Mouse (Mus musculus): ENCODE data around the gene Tmtc4. TPM values are rescaled to one million over a fixed set of nuclear protein-coding genes. Genes with fewer than 3 reads are reported as not detected.

Gene Tmtc4
- 10 to 100 TPM in 1 of 2 experiments, 1 to 10 TPM in 1; 7.3 to 10.2 TPM for total RNA-seq (2021)
- polyA plus RNA-seq (2012; rRNA removed): 5.7 and 11.5 TPM in 2 replicates
- long read RNA-seq, transcript Tmtc4-201 (18 exons, 3,416 nt): major isoform, 10 of 14 reads
- long read RNA-seq, partial matches to known transcripts: 0 of 14 reads
- long read RNA-seq, other reads (novel, unspliced or antisense): 4 of 14 reads

GRCm38 (mm10) chr14:122983226-122984215 lies at the start of gene Tmtc4:
TSS of gene Tmtc4 (minus strand) at chr14:122984035.
- peak; percentile 96 to 97 for DNase-seq
- Histone ChIP-seq H3K79me2 (replicated peaks; ENCODE audit: control insufficient read depth, insufficient read depth, low read length) (no peaks in the 10 kb centered on the region), H3K9ac (ENCODE audit: low read depth, low read length) (peak within 1 kb of the TSS; percentile 81), H3K4me1 (ENCODE audit: control insufficient read depth, insufficient read depth, low read length) (peaks cover 2% of the 10 kb centered on the region; the same call in 1 of the 2 replicates), H3K4me3 (peak within 1 kb of the TSS; percentile 74), H3K36me3 (ENCODE audit: control insufficient read depth, insufficient read depth, low read length) (no peaks in the 10 kb centered on the region), H3K27me3 (ENCODE audit: control insufficient read depth, insufficient read depth, low read length) (no peaks in the 10 kb centered on the region), H3K27ac (peak within 1 kb of the TSS; percentile 94)
- WGBS: 2% methylated on average over 50 of the region's 54 CpGs
- no peak for TF ChIP-seq CTCF (IDR thresholded peaks at IDR 0.05)
- peak; percentile 97 for TF ChIP-seq POLR2A (IDR thresholded peaks at IDR 0.05; ENCODE audit: insufficient read depth, low read depth, low read length)
- TF ChIP-seq EP300 (IDR thresholded peaks at IDR 0.05; ENCODE audit: insufficient read depth, low read depth, low read length): 0 out of 2 replicates have a peak, but pooled peaks have one; percentile 28
- intact Hi-C loops (cut with DNase I): loop anchor here (2.0 to 10.0 kb wide), 4 partner anchors 71 to 879 kb away; partner anchors contain the start of genes Clybl, Ggact, Pcca and Tm9sf2

GRCm38 (mm10) chr14:123032435-123032834 lies 48.6 kb upstream of the Tmtc4 start:
- Histone ChIP-seq H3K79me2 (replicated peaks; ENCODE audit: control insufficient read depth, insufficient read depth, low read length) (no peaks in the 10 kb centered on the region), H3K27me3 (ENCODE audit: control insufficient read depth, insufficient read depth, low read length) (no peaks in the 10 kb centered on the region), H3K36me3 (ENCODE audit: control insufficient read depth, insufficient read depth, low read length) (no peaks in the 10 kb centered on the region), H3K4me3 (no peak overlapping the region), H3K4me1 (ENCODE audit: control insufficient read depth, insufficient read depth, low read length) (no peaks in the 10 kb centered on the region), H3K9ac (ENCODE audit: low read depth, low read length) (no peak overlapping the region), H3K27ac (no peak overlapping the region)
- no peak for TF ChIP-seq EP300 (IDR thresholded peaks at IDR 0.05; ENCODE audit: insufficient read depth, low read depth, low read length)
- TF ChIP-seq POLR2A (IDR thresholded peaks at IDR 0.05; ENCODE audit: insufficient read depth, low read depth, low read length): no peak
- no peak for TF ChIP-seq CTCF (IDR thresholded peaks at IDR 0.05)
- intact Hi-C loops (cut with DNase I): no loop called here
- WGBS: 80% methylated on average over 1 of the region's 1 CpGs
- no peak for DNase-seq

GRCm38 (mm10) chr14:123027876-123028275 lies 44.0 kb upstream of the Tmtc4 start:
- intact Hi-C loops (cut with DNase I): no loop called here
- Histone ChIP-seq H3K79me2 (replicated peaks; ENCODE audit: control insufficient read depth, insufficient read depth, low read length) (no peaks in the 10 kb centered on the region), H3K4me3 (no peak overlapping the region), H3K27ac (no peak overlapping the region), H3K36me3 (ENCODE audit: control insufficient read depth, insufficient read depth, low read length) (no peaks in the 10 kb centered on the region), H3K4me1 (ENCODE audit: control insufficient read depth, insufficient read depth, low read length) (no peaks in the 10 kb centered on the region), H3K9ac (ENCODE audit: low read depth, low read length) (no peak overlapping the region), H3K27me3 (ENCODE audit: control insufficient read depth, insufficient read depth, low read length) (no peaks in the 10 kb centered on the region)
- no peak for DNase-seq
- WGBS: 62% methylated on average over 2 of the region's 2 CpGs
- no peak for TF ChIP-seq CTCF (IDR thresholded peaks at IDR 0.05)
- no peak for TF ChIP-seq POLR2A (IDR thresholded peaks at IDR 0.05; ENCODE audit: insufficient read depth, low read depth, low read length)

GRCm38 (mm10) chr14:123022981-123023380 lies 39.1 kb upstream of the Tmtc4 start:
- no peaks in the 10 kb centered on the region for H3K36me3 ChIP-seq (ENCODE audit: control insufficient read depth, insufficient read depth, low read length)
- no peaks in the 10 kb centered on the region for H3K27me3 ChIP-seq (ENCODE audit: control insufficient read depth, insufficient read depth, low read length)
- no peak for TF ChIP-seq POLR2A (IDR thresholded peaks at IDR 0.05; ENCODE audit: insufficient read depth, low read depth, low read length)
- no peak for TF ChIP-seq EP300 (IDR thresholded peaks at IDR 0.05; ENCODE audit: insufficient read depth, low read depth, low read length)
- no peak for TF ChIP-seq CTCF (IDR thresholded peaks at IDR 0.05)
- DNase-seq: no peak
- no peak overlapping the region for H3K9ac ChIP-seq (ENCODE audit: low read depth, low read length)
- H3K79me2 ChIP-seq (replicated peaks; ENCODE audit: control insufficient read depth, insufficient read depth, low read length): no peaks in the 10 kb centered on the region
- intact Hi-C loops (cut with DNase I): no loop called here
- no peak overlapping the region for H3K27ac ChIP-seq
- no peaks in the 10 kb centered on the region for H3K4me1 ChIP-seq (ENCODE audit: control insufficient read depth, insufficient read depth, low read length)
- H3K4me3 ChIP-seq: no peak overlapping the region

GRCm38 (mm10) chr14:123016310-123016709 lies 32.5 kb upstream of the Tmtc4 start:
- TF ChIP-seq EP300 (IDR thresholded peaks at IDR 0.05; ENCODE audit: insufficient read depth, low read depth, low read length) (no peak), CTCF (IDR thresholded peaks at IDR 0.05) (no peak), POLR2A (IDR thresholded peaks at IDR 0.05; ENCODE audit: insufficient read depth, low read depth, low read length) (no peak)
- WGBS: 81% methylated on average over 1 of the region's 1 CpGs
- Histone ChIP-seq H3K4me3 (no peak overlapping the region), H3K4me1 (ENCODE audit: control insufficient read depth, insufficient read depth, low read length) (no peaks in the 10 kb centered on the region), H3K79me2 (replicated peaks; ENCODE audit: control insufficient read depth, insufficient read depth, low read length) (no peaks in the 10 kb centered on the region), H3K27ac (no peak overlapping the region), H3K9ac (ENCODE audit: low read depth, low read length) (no peak overlapping the region), H3K36me3 (ENCODE audit: control insufficient read depth, insufficient read depth, low read length) (no peaks in the 10 kb centered on the region), H3K27me3 (ENCODE audit: control insufficient read depth, insufficient read depth, low read length) (no peaks in the 10 kb centered on the region)
- intact Hi-C loops (cut with DNase I): no loop called here
- DNase-seq: no peak

- DNase-seq: no peak
- intact Hi-C loops (cut with DNase I): no loop called here
- no peak for TF ChIP-seq POLR2A (IDR thresholded peaks at IDR 0.05; ENCODE audit: insufficient read depth, low read depth, low read length)
- no peak for TF ChIP-seq EP300 (IDR thresholded peaks at IDR 0.05; ENCODE audit: insufficient read depth, low read depth, low read length)
- no peak for TF ChIP-seq CTCF (IDR thresholded peaks at IDR 0.05)
- Histone ChIP-seq H3K4me3 (no peak overlapping the region), H3K4me1 (ENCODE audit: control insufficient read depth, insufficient read depth, low read length) (no peaks in the 10 kb centered on the region), H3K27me3 (ENCODE audit: control insufficient read depth, insufficient read depth, low read length) (no peaks in the 10 kb centered on the region), H3K27ac (no peak overlapping the region), H3K9ac (ENCODE audit: low read depth, low read length) (no peak overlapping the region), H3K36me3 (ENCODE audit: control insufficient read depth, insufficient read depth, low read length) (no peaks in the 10 kb centered on the region), H3K79me2 (replicated peaks; ENCODE audit: control insufficient read depth, insufficient read depth, low read length) (no peaks in the 10 kb centered on the region)
- 76% methylated on average over 2 of the region's 2 CpGs for WGBS
These were observed 31.9 kb upstream of the Tmtc4 start for GRCm38 (mm10) chr14:123015687-123016086.

Data from heart, adult 2 months (tissue).